Mouse (Mus musculus): ENCODE results near the gene Kcne2.

Gene Kcne2

DNA sequence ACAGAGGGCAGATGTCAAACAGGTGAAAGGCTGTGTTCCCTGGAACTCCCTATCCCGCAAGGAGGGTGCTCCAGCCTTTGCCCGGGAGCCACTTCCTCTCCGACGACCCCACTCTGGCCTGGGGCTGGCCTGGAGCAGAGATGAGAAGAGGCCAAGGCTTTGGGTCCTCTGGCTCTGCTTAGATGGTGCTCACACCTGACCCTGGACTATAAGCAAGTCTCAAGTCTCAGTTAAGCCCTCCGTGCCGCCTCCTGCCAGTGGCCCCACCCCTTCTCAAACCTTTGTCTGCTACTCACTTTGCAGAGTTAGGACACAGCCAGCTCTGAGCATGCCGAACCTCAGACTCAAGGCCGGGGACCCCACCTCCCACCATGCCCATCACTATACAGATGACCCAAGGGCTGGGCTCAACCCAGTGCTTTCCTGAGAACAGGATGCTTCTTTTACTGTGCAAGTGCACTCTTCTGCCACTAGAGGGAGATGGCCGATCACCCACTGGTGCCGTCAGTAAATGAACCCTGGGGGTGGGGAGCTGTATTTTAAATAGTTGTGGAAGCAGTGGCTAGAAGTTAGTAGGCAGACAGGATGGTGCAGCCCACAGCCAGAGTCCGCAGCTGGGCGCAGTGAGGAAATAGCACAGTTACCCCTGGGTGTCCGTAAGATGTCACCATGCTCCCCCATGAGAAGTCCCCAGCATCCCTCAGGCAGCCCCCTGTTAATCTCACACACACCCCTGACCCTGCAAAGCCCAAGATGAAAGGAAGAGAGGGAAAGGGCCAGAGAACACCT, 22.0 kb downstream of the Kcne2 start:
- DNase-seq (ENCODE audit: low spot score), result no peak

DNA sequence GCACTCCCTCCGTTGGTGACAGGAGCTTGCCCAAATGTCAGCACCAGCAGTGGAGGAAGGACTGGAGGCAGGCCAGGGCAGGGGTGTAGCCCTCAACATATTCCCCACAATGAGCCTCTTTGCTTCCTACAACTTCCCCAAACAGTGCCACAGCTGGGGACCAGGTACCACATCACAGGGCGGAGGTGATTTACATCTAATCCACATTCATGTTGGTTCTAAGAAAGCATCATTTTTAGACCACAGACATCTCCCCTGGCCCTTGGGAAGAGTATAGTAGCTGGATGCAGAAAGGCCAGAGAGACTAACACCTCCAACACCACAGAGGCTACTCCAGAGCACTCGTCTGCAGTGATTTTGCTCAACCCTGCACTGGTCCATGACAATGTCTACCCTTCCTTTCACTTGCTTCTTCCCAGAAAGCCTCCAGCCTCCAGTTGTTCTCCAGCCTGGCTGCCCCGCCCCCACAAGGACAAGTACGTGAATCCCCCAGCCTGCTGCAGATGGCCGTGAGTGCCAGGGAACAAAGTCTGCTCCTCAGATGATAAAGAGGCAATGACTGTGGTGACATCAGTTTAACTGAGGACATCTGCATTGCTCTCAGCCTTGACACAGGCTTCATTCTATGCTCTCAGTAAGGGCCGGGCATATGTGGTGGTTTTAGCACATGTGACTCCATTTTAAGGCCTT, 24.0 kb downstream of the Kcne2 start:
- DNase-seq (ENCODE audit: low spot score), result no peak

DNA sequence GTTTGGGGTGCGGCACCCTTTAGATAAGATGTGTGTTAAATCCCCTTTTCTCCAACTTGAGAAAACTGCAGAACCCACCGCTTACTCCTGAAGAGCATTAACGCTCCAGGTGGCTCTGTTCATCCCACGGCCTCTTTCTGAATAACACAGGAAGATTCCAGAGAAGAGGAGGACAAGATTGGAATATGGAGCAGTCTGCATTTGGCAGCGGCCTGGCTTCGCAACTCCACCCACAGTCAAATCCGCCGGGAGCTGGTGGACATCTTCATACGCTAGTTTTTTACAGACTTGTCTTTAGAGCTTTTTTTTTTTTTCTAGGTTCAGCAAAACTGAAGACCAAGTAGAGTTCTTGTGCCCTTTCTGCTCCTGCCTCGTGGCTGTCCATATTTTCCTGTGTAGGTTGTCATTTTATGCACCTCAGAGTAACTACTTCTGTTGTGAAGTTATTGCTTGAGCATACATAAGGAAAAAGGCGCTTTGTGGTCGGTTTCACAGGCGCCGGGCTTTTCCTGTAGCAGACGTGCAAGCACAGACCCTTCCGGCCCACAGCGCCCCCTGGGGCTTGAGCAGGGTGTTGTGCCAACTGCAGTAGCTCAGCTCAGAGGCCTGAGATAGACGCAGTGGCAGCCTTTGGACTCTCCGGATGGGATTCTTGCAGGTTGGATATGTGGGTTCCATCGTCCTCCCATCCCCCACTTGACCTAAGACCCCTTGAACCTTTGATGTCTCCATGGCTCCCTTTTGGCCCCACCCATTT, 27.3 kb downstream of the Kcne2 start:
- DNase-seq (ENCODE audit: low spot score), result no peak

DNA sequence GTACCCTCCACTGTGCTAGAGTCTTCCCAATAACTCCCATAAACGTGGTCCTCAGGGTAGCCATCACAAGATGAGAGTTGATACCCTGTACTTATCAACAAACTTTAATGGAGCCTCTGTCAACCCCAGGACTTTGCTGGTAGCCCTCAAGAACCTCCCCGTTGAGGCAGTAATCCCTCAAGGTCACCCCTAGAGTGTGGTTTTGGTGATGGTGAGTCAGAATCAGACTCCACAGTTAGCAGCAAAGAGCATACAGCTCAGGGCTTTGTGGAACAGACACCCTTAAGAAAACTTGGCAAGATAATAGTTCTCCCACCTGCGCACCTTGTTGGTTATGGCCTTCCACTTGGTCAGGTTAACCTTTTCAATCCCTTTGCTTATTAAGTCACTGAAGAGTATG, 28.2 kb downstream of the Kcne2 start:
- no peak for DNase-seq (ENCODE audit: low spot score)

DNA sequence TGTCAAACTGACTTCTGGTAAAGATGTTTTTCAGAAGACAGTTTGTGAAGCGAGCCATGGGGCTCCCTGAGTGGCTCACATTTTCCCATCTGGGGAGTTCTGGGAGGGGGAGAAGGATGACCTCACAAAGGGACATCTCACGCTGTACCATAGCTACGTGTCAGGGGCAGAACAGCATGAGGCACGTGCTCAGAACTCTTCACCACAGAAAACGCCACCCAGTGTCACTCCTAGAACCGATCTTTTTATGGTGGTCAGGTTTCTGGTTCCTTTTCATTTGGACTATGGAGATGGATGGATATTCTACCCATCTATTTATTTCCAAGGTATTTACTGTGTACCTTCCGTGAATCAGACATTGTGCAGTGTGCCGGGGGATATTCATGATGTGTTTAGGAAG, 29.2 kb downstream of the Kcne2 start, which contains the start of gene Fam243:
TSS of gene Fam243 (minus strand) at position 101 of the 400 bp plus-strand sequence.
- DNase-seq (ENCODE audit: low spot score), result no peak

DNA sequence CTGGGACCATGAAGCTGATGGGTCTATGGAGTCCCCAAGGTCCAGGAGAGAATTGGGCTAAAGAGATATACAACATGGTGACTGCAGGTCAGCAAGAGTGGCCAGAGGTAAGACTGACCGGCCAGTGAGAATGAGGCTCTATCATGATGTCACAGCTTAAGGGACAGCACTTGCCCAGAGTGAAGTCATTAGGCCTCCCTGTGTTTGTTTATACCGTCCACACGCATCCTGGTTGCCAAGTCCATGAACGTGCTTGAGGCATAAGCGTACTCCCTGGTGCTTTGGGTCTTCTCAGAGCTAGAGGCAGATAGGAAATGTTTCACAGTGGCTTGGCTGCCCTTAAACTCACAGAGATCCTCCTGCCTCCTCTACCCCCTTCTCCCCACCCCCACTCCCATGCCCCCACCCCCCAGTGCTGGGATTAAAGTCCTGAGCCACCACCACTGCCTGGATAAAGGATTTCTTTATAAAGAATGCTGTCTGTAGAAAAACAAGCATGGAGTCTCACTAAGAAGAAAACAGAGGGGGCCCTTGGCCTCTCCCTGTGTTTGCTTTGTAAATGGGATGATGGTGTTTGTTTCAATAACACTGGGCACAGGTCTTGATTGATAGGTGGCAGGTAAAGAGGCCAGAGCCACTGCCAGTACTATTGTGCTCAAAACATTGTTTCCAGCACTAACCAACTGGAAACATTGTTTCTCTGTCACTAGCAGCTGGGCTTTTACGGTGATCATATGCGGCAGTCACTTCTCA, 32.3 kb downstream of the Kcne2 start:
- DNase-seq (ENCODE audit: low spot score), result no peak

DNA sequence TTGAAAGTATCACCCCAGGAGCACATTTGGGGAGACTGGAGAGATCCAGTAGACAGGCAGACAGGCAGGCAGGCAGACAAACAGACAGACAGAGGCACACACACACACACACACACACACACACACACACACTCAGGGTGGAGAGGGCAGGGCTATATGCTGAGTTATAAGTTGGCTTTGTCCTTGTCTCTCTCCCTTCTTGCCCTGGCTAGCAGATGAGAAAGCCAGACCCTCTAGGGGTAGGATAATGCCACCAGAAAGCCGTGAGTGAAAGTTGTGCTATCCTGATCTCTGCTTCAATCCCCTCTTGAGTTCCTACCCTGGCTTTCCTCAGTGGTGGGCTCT, 32.8 kb downstream of the Kcne2 start:
- no peak for DNase-seq (ENCODE audit: low spot score)

DNA sequence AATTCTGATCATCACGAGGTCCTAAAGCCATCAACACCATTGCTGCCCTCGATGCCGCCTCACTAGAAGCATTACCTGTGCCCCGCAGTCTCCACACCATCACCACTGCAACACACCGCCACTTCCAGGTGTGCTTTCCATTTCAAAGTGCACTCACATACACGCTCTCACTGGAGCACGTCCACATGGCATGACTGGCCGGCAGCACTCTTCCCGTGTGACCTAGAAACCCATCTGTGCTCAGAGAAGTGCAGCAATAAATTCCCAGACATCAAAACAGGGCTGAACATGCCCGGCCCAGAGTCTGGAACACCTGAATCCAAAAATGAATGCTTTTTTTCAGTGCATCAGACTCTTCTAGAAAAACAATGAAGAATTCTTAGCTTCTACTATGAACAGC, 35.7 kb downstream of the Kcne2 start:
- no peak for DNase-seq (ENCODE audit: low spot score)

DNA sequence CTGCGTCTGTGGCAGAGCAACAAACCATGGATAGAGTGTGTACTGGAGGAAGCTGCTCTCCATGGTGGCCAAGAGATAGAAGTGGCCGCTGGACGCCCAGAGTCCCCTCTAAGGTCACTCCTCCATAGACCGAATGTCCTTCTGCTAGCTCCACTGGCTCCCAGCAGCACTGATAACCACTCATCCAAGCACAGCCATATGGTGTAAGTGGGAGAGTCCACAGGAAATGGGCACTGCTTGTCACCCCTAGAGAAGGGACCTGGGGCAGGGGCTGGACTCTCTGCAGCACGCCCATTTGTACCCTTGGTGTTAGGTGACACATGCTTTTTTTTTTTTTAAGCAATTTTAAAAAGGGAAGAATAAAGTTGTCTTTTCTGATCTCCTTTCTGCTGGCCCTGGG, 38.8 kb downstream of the Kcne2 start:
- no peak for DNase-seq (ENCODE audit: low spot score)

DNA sequence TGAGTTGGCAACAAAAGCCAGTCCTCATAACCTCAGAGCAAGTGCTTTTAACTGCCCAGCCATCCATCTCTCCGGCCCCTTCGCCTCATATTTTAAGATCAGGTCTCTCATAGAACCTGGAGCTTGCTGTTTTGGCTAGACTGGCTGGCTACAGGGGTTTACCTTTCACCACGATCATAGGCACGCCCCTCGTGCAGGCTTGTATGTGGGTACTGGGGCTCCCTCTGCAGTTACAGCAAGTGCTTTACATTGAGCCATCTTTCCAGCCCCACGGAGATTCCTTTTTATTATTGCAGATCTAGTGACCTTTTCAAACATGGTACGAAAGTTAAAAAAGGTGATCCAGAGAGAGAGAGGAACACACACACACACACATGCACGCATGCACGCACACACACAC, 42.4 kb downstream of the Kcne2 start:
- DNase-seq (ENCODE audit: low spot score), result no peak

DNA sequence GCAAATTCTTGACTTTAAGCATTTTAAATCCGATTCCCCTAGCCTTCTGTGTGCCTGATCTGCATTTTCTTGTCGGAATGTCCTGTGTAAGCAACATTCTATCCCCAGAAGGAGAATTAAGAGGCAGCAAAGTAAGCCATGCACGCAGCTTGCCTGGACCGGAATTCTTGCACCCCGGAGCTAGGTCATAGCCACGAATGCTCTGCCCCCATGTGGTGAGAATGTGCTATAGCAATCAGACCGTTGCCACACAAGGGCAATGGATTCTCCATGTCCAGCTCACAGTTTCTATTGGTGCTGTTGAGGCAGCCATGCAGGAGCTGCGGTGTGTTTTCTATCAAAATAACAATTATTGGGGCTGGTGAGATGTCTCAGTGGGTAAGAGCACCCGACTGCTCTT, 44.1 kb downstream of the Kcne2 start:
- peak; percentile 67 for DNase-seq (ENCODE audit: low spot score)

DNA sequence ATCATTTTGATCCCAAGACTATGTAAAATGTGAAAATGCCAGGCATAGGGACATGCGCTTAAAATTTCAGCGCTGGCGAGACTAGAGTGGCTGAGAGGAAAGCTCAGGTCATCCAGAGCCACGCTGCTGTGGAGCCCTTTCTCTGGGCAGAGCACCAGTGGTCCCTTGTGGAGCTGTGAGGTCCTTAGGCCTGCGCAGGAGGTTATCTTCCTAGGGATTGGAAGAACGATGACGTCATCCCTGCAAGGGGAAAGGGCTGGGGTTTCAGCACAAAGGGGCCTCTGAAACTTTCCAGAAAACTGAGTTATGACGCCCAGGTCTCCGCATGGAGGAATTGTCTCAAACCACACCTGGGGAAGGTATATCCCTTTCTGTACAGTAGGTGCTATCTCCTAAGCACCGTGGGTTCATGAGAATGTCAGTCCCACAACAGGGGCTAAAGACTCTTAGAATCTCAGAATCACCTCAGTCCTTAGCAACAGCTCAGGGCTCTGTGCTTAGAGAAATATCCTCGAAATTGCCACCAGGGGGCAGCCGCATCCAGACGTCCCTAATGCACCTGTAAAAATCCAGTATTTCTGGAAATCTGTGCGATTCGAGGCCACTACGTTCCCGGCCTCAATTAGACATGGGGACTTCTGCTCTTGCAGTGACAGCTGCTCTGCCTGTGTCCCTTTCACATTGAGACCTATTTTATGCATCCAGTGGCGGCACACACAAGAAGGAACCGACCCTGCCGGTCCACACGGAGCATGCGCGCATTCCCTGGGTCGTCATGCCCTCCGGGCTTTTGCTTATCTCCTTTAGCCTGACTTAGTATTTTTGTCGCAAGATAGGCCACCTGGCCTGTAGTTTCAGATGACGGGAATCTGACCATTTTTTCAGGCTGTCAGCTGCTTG, 48.7 kb downstream of the Kcne2 start:
- peak; percentile 47 for DNase-seq (ENCODE audit: low spot score)

DNA sequence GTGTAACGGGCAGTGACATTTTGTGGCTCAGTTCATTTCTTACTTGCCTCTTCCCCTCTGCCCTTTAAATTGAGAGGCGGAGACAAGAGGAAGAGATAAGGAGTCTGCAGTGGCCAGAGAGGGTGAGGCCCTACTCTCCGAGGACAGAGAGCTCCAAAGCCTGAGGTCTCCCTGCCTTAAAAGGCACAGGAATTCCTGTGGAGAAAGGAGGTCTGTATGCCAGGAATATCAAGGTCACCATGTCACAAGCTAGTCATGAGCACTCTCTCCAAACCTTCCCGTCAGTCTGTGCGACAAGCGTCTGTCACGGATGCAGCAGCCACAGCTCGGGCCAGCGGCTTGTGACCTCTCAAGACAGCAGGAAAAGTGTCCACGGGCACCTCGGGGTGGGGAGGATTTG, 53.0 kb downstream of the Kcne2 start:
- peak; percentile 54 for DNase-seq (ENCODE audit: low spot score)

DNA sequence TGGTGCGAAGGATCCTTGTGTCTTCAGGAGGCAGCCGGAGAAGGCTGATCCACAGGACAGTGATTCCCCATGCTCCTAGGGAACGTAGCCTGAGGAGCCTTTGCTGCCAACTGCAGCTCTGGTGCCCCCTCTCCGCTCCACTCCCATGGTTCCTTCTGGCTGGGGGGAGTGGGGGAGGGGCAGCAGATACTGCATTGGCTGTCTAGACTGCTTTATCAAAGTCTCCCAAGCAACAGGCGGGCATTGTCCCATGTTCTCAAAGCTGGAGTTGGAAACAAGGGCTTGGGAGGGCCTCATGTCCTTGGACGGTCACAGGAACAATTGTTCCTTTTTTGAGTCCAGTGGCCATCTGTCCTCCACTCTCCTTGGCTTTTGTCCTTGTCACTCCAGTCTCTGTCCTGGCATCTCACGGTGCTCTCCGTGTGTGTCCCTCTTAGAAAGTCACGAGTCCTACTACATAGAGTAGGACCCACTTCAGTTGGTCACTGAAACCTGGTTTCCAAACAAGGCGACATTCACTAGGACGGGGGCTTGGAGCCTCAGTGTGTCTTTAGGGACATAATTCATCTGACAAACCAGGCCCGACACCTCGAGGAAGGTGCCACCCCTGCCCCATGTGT, 54.2 kb downstream of the Kcne2 start:
- peak; percentile 84 for DNase-seq (ENCODE audit: low spot score)

Data from testis, postnatal 14 days (tissue).